Mouse (Mus musculus) cortical plate, adult 2 months (tissue): ENCODE measurements around the gene Fryl.

Experiments
- CTCF ChIP-seq: fragments of 200-500 bp; IDR thresholded peaks from 2 replicates; pipeline ENCODE4 v1.5.1; 2011; ENCODE audit warnings: mild to moderate bottlenecking, control low read depth, low read length; ENCODE audit not compliant: insufficient read depth; ENCODE audit errors: extremely low read depth
- POLR2A ChIP-seq: fragments of 200-500 bp; IDR thresholded peaks from 2 replicates; pipeline ENCODE4 v1.6.1; 2011; ENCODE audit warnings: mild to moderate bottlenecking, low read length, control low read depth; ENCODE audit not compliant: insufficient read depth; ENCODE audit errors: extremely low read depth

GRCm38 (mm10) chr5:73235201-73235600 is 21.2 kb downstream of the Fryl start:
- no peak for TF ChIP-seq POLR2A
- TF ChIP-seq CTCF: no peak
